Mouse (Mus musculus): Measurements from ENCODE around the gene Cacng5. TPM values are rescaled to one million over a fixed set of nuclear protein-coding genes. Genes with fewer than 3 reads are reported as not detected.

The Cacng5 gene
- 0.70 TPM in 2 replicates for polyA plus RNA-seq (2014; fragmentation: Nextera tagmentation; extraction: Ambion mirVana)

DNA sequence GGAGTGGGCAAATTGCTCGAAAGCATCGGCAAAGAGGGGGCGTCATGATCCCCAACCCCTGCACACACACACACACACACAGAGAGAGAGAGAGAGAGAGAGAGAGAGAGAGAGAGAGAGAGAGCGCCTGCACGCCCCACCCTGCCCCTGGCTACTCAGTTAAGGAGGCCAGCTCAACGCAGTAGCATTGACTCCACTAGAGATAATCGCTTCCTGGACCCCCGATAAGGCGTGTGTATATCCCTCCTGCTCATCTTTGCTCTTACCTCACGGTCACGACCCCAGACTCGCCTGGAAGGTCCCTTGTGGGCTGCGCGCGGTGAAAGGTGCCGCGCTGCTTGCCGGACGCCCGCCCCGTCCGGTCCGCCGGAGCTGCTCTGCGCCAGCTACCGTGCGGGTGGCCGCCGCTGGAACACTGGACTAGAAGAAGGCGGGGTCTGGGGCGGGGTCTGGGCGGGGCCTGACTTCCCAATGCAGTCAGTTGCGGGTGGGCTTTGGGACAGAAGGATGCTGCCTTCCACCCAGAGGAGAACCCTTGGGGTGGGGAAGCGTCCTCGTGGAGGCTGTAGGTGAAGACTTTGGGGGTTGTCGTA is at the start of gene Cacng5:
Gene Cacng5, minus strand, starts transcription at position 422 of the 593 bp plus-strand sequence.
- DNase-seq (ENCODE audit: low spot score): peak; percentile 58
- Histone ChIP-seq H3K9ac (ENCODE audit: low read depth, low read length) (no peak within 1 kb of the TSS), H3K9me3 (ENCODE audit: control insufficient read depth, low read length) (no peaks in the 10 kb centered on the region), H3K4me2 (peak within 1 kb of the TSS; percentile 51), H3K36me3 (ENCODE audit: control insufficient read depth, insufficient read depth, low read length) (no peaks in the 10 kb centered on the region), H3K27me3 (replicated peaks; ENCODE audit: control insufficient read depth, insufficient read depth, low read length) (peaks cover 24% of the 10 kb centered on the region), H3K4me3 (ENCODE audit: low read depth, low read length) (peak within 1 kb of the TSS; percentile 39), H3K4me1 (replicated peaks; ENCODE audit: control insufficient read depth, insufficient read depth, low read length) (no peaks in the 10 kb centered on the region), H3K27ac (ENCODE audit: low read depth, low read length) (no peak within 1 kb of the TSS)
- ATAC-seq (replicated peaks; ENCODE audit: low FRiP score): peak; percentile 35; the same call in 1 of the 2 replicates
- WGBS: 8% methylated on average over 36 of the region's 36 CpGs

DNA sequence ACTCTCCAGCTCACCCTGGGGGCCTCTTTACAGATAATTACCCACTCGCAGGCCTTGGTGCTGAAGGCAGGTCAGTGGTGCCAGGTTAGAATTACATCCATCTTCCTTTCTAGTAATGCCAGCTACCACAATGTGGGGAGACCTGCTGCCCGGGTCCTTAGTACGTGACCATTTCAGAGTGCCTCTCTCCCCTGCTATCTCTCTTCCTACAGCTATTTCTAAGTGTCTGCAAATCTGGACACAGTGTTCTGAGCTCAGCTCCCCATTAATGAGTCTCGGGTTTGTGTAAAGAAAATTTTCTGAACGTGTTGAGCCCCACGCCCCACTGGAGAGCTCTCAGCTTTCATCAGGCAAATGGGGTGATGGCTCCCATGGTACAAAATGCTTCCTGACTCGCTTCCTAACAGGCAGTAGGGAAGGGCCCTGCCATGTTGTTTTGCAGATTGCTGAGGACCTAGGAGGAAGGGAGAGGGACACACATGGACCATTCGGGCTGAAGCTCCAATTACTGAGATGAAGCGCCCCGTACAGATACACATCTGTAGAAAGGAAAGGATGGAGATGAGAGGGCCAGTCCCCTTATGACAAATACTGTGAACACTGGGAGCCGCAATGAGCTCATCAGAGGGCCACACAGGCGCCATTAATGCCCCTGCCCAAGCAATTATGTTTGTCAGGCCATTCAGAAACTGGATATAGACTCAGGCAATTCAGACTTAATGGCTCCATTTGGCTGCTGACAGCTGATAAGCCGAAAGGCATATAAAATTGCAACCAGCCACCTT is 42.9 kb upstream of the Cacng5 start:
- Histone ChIP-seq H3K27me3 (replicated peaks; ENCODE audit: control insufficient read depth, insufficient read depth, low read length) (no peaks in the 10 kb centered on the region), H3K4me3 (ENCODE audit: low read depth, low read length) (no peak overlapping the region), H3K9me3 (ENCODE audit: control insufficient read depth, low read length) (no peaks in the 10 kb centered on the region), H3K36me3 (ENCODE audit: control insufficient read depth, insufficient read depth, low read length) (peaks cover 2% of the 10 kb centered on the region; the same call in 1 of the 2 replicates), H3K27ac (ENCODE audit: low read depth, low read length) (no peak overlapping the region), H3K9ac (ENCODE audit: low read depth, low read length) (no peak overlapping the region), H3K4me2 (no peak overlapping the region), H3K4me1 (replicated peaks; ENCODE audit: control insufficient read depth, insufficient read depth, low read length) (no peaks in the 10 kb centered on the region)
- DNase-seq (ENCODE audit: low spot score) (no peak), ATAC-seq (replicated peaks; ENCODE audit: low FRiP score) (no peak)
- WGBS: 85% methylated on average over 13 of the region's 13 CpGs

DNA sequence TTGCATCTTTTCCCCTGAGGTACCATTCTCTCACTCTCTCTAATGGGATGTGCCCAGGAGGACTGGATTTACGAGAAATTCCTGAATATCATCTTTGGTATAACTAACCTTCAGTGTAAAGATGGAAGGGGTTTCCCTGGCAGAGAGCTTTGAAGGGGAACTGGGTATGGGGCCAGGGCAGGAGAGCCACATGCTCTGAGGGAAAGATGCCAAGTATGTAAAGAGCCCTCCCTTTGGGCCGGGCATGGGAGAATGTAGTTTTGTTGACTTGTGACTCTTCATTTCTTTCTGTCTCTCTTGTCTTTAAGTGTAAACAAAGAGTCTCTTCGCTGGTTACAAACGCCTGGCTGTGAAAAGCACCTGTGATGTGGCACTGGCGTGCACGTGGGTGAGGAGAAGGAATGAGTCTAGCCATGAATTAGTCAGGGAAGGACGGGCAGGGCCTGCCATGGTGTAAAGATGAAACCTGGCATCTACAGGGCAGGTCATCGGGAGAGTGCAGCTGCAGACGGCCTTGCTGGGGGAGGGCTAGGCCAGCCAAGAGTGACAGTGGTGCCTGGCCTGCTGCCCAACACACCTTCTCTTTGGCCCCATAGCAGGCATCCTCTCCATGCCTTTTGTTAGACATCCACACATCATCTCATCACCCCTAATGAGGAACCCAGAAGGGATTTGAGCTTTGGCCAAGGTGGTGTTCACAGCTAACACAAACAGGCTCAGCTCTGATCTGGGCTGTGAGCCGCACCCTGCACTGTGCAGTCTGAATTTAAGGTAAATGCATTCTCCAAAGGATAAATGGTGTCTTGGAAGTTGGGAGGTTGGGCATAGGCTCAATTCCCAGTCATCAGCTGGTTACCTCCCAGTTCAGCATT is 40.6 kb upstream of the Cacng5 start:
- WGBS: 81% methylated on average over 10 of the region's 10 CpGs
- Histone ChIP-seq H3K36me3 (ENCODE audit: control insufficient read depth, insufficient read depth, low read length) (peaks cover 2% of the 10 kb centered on the region; the same call in 1 of the 2 replicates), H3K4me2 (no peak overlapping the region), H3K4me3 (ENCODE audit: low read depth, low read length) (no peak overlapping the region), H3K9me3 (ENCODE audit: control insufficient read depth, low read length) (no peaks in the 10 kb centered on the region), H3K27ac (ENCODE audit: low read depth, low read length) (no peak overlapping the region), H3K27me3 (replicated peaks; ENCODE audit: control insufficient read depth, insufficient read depth, low read length) (no peaks in the 10 kb centered on the region), H3K4me1 (replicated peaks; ENCODE audit: control insufficient read depth, insufficient read depth, low read length) (no peaks in the 10 kb centered on the region), H3K9ac (ENCODE audit: low read depth, low read length) (no peak overlapping the region)
- DNase-seq (ENCODE audit: low spot score) (no peak), ATAC-seq (replicated peaks; ENCODE audit: low FRiP score) (no peak)

DNA sequence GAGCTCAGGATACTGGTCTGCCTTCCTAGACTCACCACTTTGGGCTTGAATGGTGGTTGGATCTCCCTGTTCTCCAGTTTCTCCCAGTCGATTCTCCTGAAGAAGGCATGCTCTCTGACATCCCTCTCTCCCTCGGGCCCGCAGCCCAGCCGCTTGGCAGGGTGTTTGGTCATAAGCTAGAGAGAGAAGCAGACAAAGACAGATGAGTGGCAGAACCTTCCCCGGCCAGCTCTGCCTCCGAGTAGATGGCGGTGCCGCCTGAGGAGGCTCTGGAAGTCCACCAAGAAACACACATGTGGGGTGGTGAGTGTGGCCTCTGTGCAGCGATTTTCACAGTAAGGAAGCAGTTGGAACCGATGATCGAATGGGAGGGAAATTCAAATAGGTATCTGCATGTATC is 36.6 kb upstream of the Cacng5 start:
- no peak for ATAC-seq (replicated peaks; ENCODE audit: low FRiP score)
- Histone ChIP-seq H3K4me1 (replicated peaks; ENCODE audit: control insufficient read depth, insufficient read depth, low read length) (no peaks in the 10 kb centered on the region), H3K9ac (ENCODE audit: low read depth, low read length) (no peak overlapping the region), H3K36me3 (ENCODE audit: control insufficient read depth, insufficient read depth, low read length) (no peaks in the 10 kb centered on the region), H3K27ac (ENCODE audit: low read depth, low read length) (no peak overlapping the region), H3K4me2 (no peak overlapping the region), H3K9me3 (ENCODE audit: control insufficient read depth, low read length) (no peaks in the 10 kb centered on the region), H3K27me3 (replicated peaks; ENCODE audit: control insufficient read depth, insufficient read depth, low read length) (no peaks in the 10 kb centered on the region), H3K4me3 (ENCODE audit: low read depth, low read length) (no peak overlapping the region)
- WGBS: 89% methylated on average over 11 of the region's 11 CpGs
- no peak for DNase-seq (ENCODE audit: low spot score)

- WGBS: 95% methylated on average over 4 of the region's 4 CpGs
- Histone ChIP-seq H3K4me1 (replicated peaks; ENCODE audit: control insufficient read depth, insufficient read depth, low read length) (no peaks in the 10 kb centered on the region), H3K4me3 (ENCODE audit: low read depth, low read length) (no peak overlapping the region), H3K9ac (ENCODE audit: low read depth, low read length) (no peak overlapping the region), H3K4me2 (no peak overlapping the region), H3K36me3 (ENCODE audit: control insufficient read depth, insufficient read depth, low read length) (no peaks in the 10 kb centered on the region), H3K9me3 (ENCODE audit: control insufficient read depth, low read length) (no peaks in the 10 kb centered on the region), H3K27ac (ENCODE audit: low read depth, low read length) (no peak overlapping the region), H3K27me3 (replicated peaks; ENCODE audit: control insufficient read depth, insufficient read depth, low read length) (no peaks in the 10 kb centered on the region)
- ATAC-seq (replicated peaks; ENCODE audit: low FRiP score) (no peak), DNase-seq (ENCODE audit: low spot score) (no peak)
Observed at GRCm38 (mm10) chr11:107950658-107951057, 35.8 kb upstream of the Cacng5 start.

GRCm38 (mm10) chr11:107950211-107950610 is 35.4 kb upstream of the Cacng5 start:
- DNase-seq (ENCODE audit: low spot score) (no peak), ATAC-seq (replicated peaks; ENCODE audit: low FRiP score) (no peak)
- H3K4me2 ChIP-seq: no peak overlapping the region
- no peaks in the 10 kb centered on the region for H3K4me1 ChIP-seq (replicated peaks; ENCODE audit: control insufficient read depth, insufficient read depth, low read length)
- no peak overlapping the region for H3K4me3 ChIP-seq (ENCODE audit: low read depth, low read length)
- no peak overlapping the region for H3K9ac ChIP-seq (ENCODE audit: low read depth, low read length)
- 81% methylated on average over 9 of the region's 9 CpGs for WGBS
- H3K9me3 ChIP-seq (ENCODE audit: control insufficient read depth, low read length): no peaks in the 10 kb centered on the region
- no peaks in the 10 kb centered on the region for H3K27me3 ChIP-seq (replicated peaks; ENCODE audit: control insufficient read depth, insufficient read depth, low read length)
- H3K27ac ChIP-seq (ENCODE audit: low read depth, low read length): no peak overlapping the region
- no peaks in the 10 kb centered on the region for H3K36me3 ChIP-seq (ENCODE audit: control insufficient read depth, insufficient read depth, low read length)

GRCm38 (mm10) chr11:107947951-107948350 is 33.1 kb upstream of the Cacng5 start:
- Histone ChIP-seq H3K4me3 (ENCODE audit: low read depth, low read length) (no peak overlapping the region), H3K36me3 (ENCODE audit: control insufficient read depth, insufficient read depth, low read length) (no peaks in the 10 kb centered on the region), H3K9ac (ENCODE audit: low read depth, low read length) (no peak overlapping the region), H3K9me3 (ENCODE audit: control insufficient read depth, low read length) (no peaks in the 10 kb centered on the region), H3K27me3 (replicated peaks; ENCODE audit: control insufficient read depth, insufficient read depth, low read length) (no peaks in the 10 kb centered on the region), H3K27ac (ENCODE audit: low read depth, low read length) (no peak overlapping the region), H3K4me1 (replicated peaks; ENCODE audit: control insufficient read depth, insufficient read depth, low read length) (no peaks in the 10 kb centered on the region), H3K4me2 (no peak overlapping the region)
- ATAC-seq (replicated peaks; ENCODE audit: low FRiP score) (no peak), DNase-seq (ENCODE audit: low spot score) (no peak)
- 74% methylated on average over 1 of the region's 1 CpGs for whole genome bisulfite sequencing

- no peak overlapping the region for H3K9ac ChIP-seq (ENCODE audit: low read depth, low read length)
- 69% methylated on average over 5 of the region's 5 CpGs for WGBS
- DNase-seq (ENCODE audit: low spot score) (no peak), ATAC-seq (replicated peaks; ENCODE audit: low FRiP score) (no peak)
- no peak overlapping the region for H3K4me2 ChIP-seq
- no peaks in the 10 kb centered on the region for H3K4me1 ChIP-seq (replicated peaks; ENCODE audit: control insufficient read depth, insufficient read depth, low read length)
- no peaks in the 10 kb centered on the region for H3K36me3 ChIP-seq (ENCODE audit: control insufficient read depth, insufficient read depth, low read length)
- no peaks in the 10 kb centered on the region for H3K27me3 ChIP-seq (replicated peaks; ENCODE audit: control insufficient read depth, insufficient read depth, low read length)
- no peak overlapping the region for H3K27ac ChIP-seq (ENCODE audit: low read depth, low read length)
- H3K9me3 ChIP-seq (ENCODE audit: control insufficient read depth, low read length): no peaks in the 10 kb centered on the region
- no peak overlapping the region for H3K4me3 ChIP-seq (ENCODE audit: low read depth, low read length)
Observed at GRCm38 (mm10) chr11:107946823-107947222, 32.0 kb upstream of the Cacng5 start.

Data from liver, embryonic 11.5 days (tissue).